Mouse (Mus musculus): ENCODE data around the gene Adamts7. TPM values are rescaled to one million over a fixed set of nuclear protein-coding genes. Genes with fewer than 3 reads are reported as not detected.

Gene Adamts7
- polyA plus RNA-seq, 1 experiment from 2014 or later = 13.6 TPM

GRCm38 (mm10) chr9:90164670-90165453 is 2.0 kb downstream of the Adamts7 start:
- 56% methylated on average over 4 of the region's 4 CpGs for WGBS
- Histone ChIP-seq H3K27ac (no peak overlapping the region), H3K9ac (0 out of 2 replicates have a peak overlapping the region, but pooled peaks have one; percentile 88)

GRCm38 (mm10) chr9:90165590-90165989 is 2.7 kb downstream of the Adamts7 start:
- H3K27ac ChIP-seq = no peak overlapping the region
- H3K9ac ChIP-seq = no peak overlapping the region
- peaks cover 30% of the 10 kb centered on the region for H3K4me1 ChIP-seq
- H3K9me3 ChIP-seq (replicated peaks) = no peaks in the 10 kb centered on the region
- 0 out of 2 replicates have a peak, but pooled peaks cover 2% of the 10 kb centered on the region for H3K36me3 ChIP-seq (ENCODE audit: poor library complexity, severe bottlenecking)
- H3K27me3 ChIP-seq = no peaks in the 10 kb centered on the region
- no peak overlapping the region for H3K4me3 ChIP-seq
- no peak for ATAC-seq
- H3K4me2 ChIP-seq = no peak overlapping the region
- WGBS = 91% methylated on average over 4 of the region's 4 CpGs

More at GRCm38 (mm10) chr9:90164670-90165453, 2.0 kb downstream of the Adamts7 start:
- peak overlapping the region; percentile 91 for H3K4me2 ChIP-seq
- H3K4me1 ChIP-seq = peaks cover 30% of the 10 kb centered on the region
- peak overlapping the region; percentile 83 for H3K4me3 ChIP-seq
- 0 out of 2 replicates have a peak, but pooled peaks cover 2% of the 10 kb centered on the region for H3K36me3 ChIP-seq (ENCODE audit: poor library complexity, severe bottlenecking)
- no peaks in the 10 kb centered on the region for H3K27me3 ChIP-seq
- H3K9me3 ChIP-seq (replicated peaks) = no peaks in the 10 kb centered on the region
- no peak for ATAC-seq

- ATAC-seq = no peak
- Histone ChIP-seq H3K9ac (no peak overlapping the region), H3K9me3 (replicated peaks) (no peaks in the 10 kb centered on the region), H3K4me1 (peaks cover 30% of the 10 kb centered on the region), H3K4me3 (no peak overlapping the region), H3K27ac (no peak overlapping the region), H3K4me2 (no peak overlapping the region), H3K36me3 (ENCODE audit: poor library complexity, severe bottlenecking) (peaks cover 7% of the 10 kb centered on the region), H3K27me3 (no peaks in the 10 kb centered on the region)
- 70% methylated on average over 5 of the region's 5 CpGs for WGBS
Observed at GRCm38 (mm10) chr9:90166615-90167014, 3.7 kb downstream of the Adamts7 start.

- peaks cover 40% of the 10 kb centered on the region for H3K36me3 ChIP-seq (ENCODE audit: poor library complexity, severe bottlenecking)
- no peak overlapping the region for H3K4me2 ChIP-seq
- peak; percentile 54 for ATAC-seq
- 70% methylated on average over 4 of the region's 4 CpGs for WGBS
- peaks cover 16% of the 10 kb centered on the region for H3K4me1 ChIP-seq
- no peak overlapping the region for H3K4me3 ChIP-seq
- no peaks in the 10 kb centered on the region for H3K9me3 ChIP-seq (replicated peaks)
- no peak overlapping the region for H3K27ac ChIP-seq
- H3K9ac ChIP-seq = no peak overlapping the region
- no peaks in the 10 kb centered on the region for H3K27me3 ChIP-seq
Observed at GRCm38 (mm10) chr9:90169965-90170364, 7.1 kb downstream of the Adamts7 start.

GRCm38 (mm10) chr9:90171421-90171820 is 8.6 kb downstream of the Adamts7 start:
- Histone ChIP-seq H3K27me3 (no peaks in the 10 kb centered on the region), H3K4me3 (no peak overlapping the region), H3K4me1 (peaks cover 4% of the 10 kb centered on the region; the same call in 1 of the 2 replicates), H3K4me2 (no peak overlapping the region), H3K36me3 (ENCODE audit: poor library complexity, severe bottlenecking) (peaks cover 54% of the 10 kb centered on the region), H3K9me3 (replicated peaks) (no peaks in the 10 kb centered on the region), H3K27ac (no peak overlapping the region), H3K9ac (no peak overlapping the region)
- no peak for ATAC-seq
- 96% methylated on average over 19 of the region's 19 CpGs for WGBS

GRCm38 (mm10) chr9:90172528-90173321 is 9.9 kb downstream of the Adamts7 start:
- no peak overlapping the region for H3K9ac ChIP-seq
- H3K4me2 ChIP-seq = no peak overlapping the region
- H3K27me3 ChIP-seq = no peaks in the 10 kb centered on the region
- H3K4me1 ChIP-seq = no peaks in the 10 kb centered on the region
- H3K9me3 ChIP-seq (replicated peaks) = no peaks in the 10 kb centered on the region
- no peak for ATAC-seq
- H3K27ac ChIP-seq = no peak overlapping the region
- 81% methylated on average over 8 of the region's 8 CpGs for WGBS
- no peak overlapping the region for H3K4me3 ChIP-seq
- peaks cover 67% of the 10 kb centered on the region for H3K36me3 ChIP-seq (ENCODE audit: poor library complexity, severe bottlenecking)

GRCm38 (mm10) chr9:90173330-90173729 is 10.5 kb downstream of the Adamts7 start:
- 86% methylated on average over 3 of the region's 3 CpGs for WGBS
- Histone ChIP-seq H3K27ac (no peak overlapping the region), H3K4me1 (no peaks in the 10 kb centered on the region), H3K9me3 (replicated peaks) (no peaks in the 10 kb centered on the region), H3K9ac (no peak overlapping the region), H3K36me3 (ENCODE audit: poor library complexity, severe bottlenecking) (peaks cover 71% of the 10 kb centered on the region), H3K4me3 (no peak overlapping the region), H3K27me3 (no peaks in the 10 kb centered on the region), H3K4me2 (no peak overlapping the region)
- ATAC-seq = no peak

GRCm38 (mm10) chr9:90179409-90179808 is 16.5 kb downstream of the Adamts7 start:
- H3K9me3 ChIP-seq (replicated peaks) = no peaks in the 10 kb centered on the region
- no peak overlapping the region for H3K4me2 ChIP-seq
- H3K9ac ChIP-seq = no peak overlapping the region
- ATAC-seq = no peak
- H3K4me1 ChIP-seq = peaks cover 6% of the 10 kb centered on the region; the same call in 1 of the 2 replicates
- H3K36me3 ChIP-seq (ENCODE audit: poor library complexity, severe bottlenecking) = peaks cover 92% of the 10 kb centered on the region
- no peak overlapping the region for H3K27ac ChIP-seq
- H3K27me3 ChIP-seq = no peaks in the 10 kb centered on the region
- no peak overlapping the region for H3K4me3 ChIP-seq
- 89% methylated on average over 5 of the region's 5 CpGs for WGBS

GRCm38 (mm10) chr9:90181656-90182388 is 19.0 kb downstream of the Adamts7 start:
- Histone ChIP-seq H3K27ac (no peak overlapping the region), H3K9ac (no peak overlapping the region), H3K36me3 (ENCODE audit: poor library complexity, severe bottlenecking) (peaks cover 92% of the 10 kb centered on the region), H3K4me1 (peaks cover 6% of the 10 kb centered on the region; the same call in 1 of the 2 replicates), H3K9me3 (replicated peaks) (no peaks in the 10 kb centered on the region), H3K4me3 (no peak overlapping the region), H3K4me2 (no peak overlapping the region), H3K27me3 (no peaks in the 10 kb centered on the region)
- no peak for ATAC-seq
- 90% methylated on average over 6 of the region's 6 CpGs for WGBS

GRCm38 (mm10) chr9:90182636-90183421 is 20.0 kb downstream of the Adamts7 start:
- H3K4me1 ChIP-seq = peaks cover 6% of the 10 kb centered on the region; the same call in 1 of the 2 replicates
- H3K27ac ChIP-seq = no peak overlapping the region; the same call in 1 of the 2 replicates
- H3K27me3 ChIP-seq = no peaks in the 10 kb centered on the region
- H3K9ac ChIP-seq = no peak overlapping the region
- ATAC-seq = no peak
- H3K9me3 ChIP-seq (replicated peaks) = no peaks in the 10 kb centered on the region
- peaks cover 92% of the 10 kb centered on the region for H3K36me3 ChIP-seq (ENCODE audit: poor library complexity, severe bottlenecking)
- 89% methylated on average over 18 of the region's 18 CpGs for WGBS
- no peak overlapping the region for H3K4me3 ChIP-seq
- no peak overlapping the region for H3K4me2 ChIP-seq

- peaks cover 92% of the 10 kb centered on the region for H3K36me3 ChIP-seq (ENCODE audit: poor library complexity, severe bottlenecking)
- H3K9me3 ChIP-seq (replicated peaks) = no peaks in the 10 kb centered on the region
- H3K9ac ChIP-seq = no peak overlapping the region
- no peak overlapping the region for H3K4me2 ChIP-seq
- peaks cover 6% of the 10 kb centered on the region; the same call in 1 of the 2 replicates for H3K4me1 ChIP-seq
- no peak overlapping the region for H3K4me3 ChIP-seq
- ATAC-seq = no peak
- 70% methylated on average over 3 of the region's 3 CpGs for WGBS
- H3K27me3 ChIP-seq = no peaks in the 10 kb centered on the region
- no peak overlapping the region for H3K27ac ChIP-seq
Observed at GRCm38 (mm10) chr9:90183550-90183949, 20.7 kb downstream of the Adamts7 start.

Data from forebrain, embryonic 13.5 days (tissue).